Mouse (Mus musculus): ENCODE measurements around the gene Pigc.

GRCm38 (mm10) chr1:161999338-161999737 is 30.4 kb downstream of the Pigc start:
- TF ChIP-seq POLR2A (IDR thresholded peaks at IDR 0.05; ENCODE audit: insufficient read depth, low read depth, low read length) (no peak), CTCF (IDR thresholded peaks at IDR 0.05; ENCODE audit: insufficient read depth, low read depth, low read length) (no peak)
